Mouse (Mus musculus) adrenal gland, postnatal 25 days (tissue): Measurements from ENCODE around the gene Dgat2. TPM values are rescaled to one million over a fixed set of nuclear protein-coding genes. Genes with fewer than 3 reads are reported as not detected.

Source experiments
- DNase-seq: peaks from one replicate; pipeline ENCODE4 v3.0.0; 2021; ENCODE audit warnings: mixed read lengths
- long read RNA-seq: library from polyadenylated mRNA; stranded (forward); transcript quantifications from one replicate; pipeline ENCODE4 v2.0.0, GENCODE M21; 2021
- total RNA-seq: library from RNA; stranded (reverse); gene quantifications from 2 replicates; pipeline ENCODE4 v1.2.3, GENCODE M21; 2021

The Dgat2 gene
- 635 and 725 TPM in 2 replicates for total RNA-seq
- long read RNA-seq, transcript Dgat2-201 (8 exons, 2,262 nt): major isoform, 963 of 1,702 reads
- long read RNA-seq, partial matches to known transcripts: 644 of 1,702 reads
- long read RNA-seq, other reads (novel, unspliced or antisense): 95 of 1,702 reads

GRCm38 (mm10) chr7:99182432-99183172, at the start of gene Dgat2:
Dgat2 (minus strand) TSS chr7:99182719.
- DNase-seq: peak; percentile 92

- no peak for DNase-seq
Measured at GRCm38 (mm10) chr7:99230061-99230747, 47.7 kb upstream of the Dgat2 start.

GRCm38 (mm10) chr7:99229411-99229810, 46.9 kb upstream of the Dgat2 start:
- DNase-seq: peak; percentile 54

GRCm38 (mm10) chr7:99228825-99229224, 46.3 kb upstream of the Dgat2 start:
- no peak for DNase-seq

GRCm38 (mm10) chr7:99227267-99227666, 44.7 kb upstream of the Dgat2 start:
- DNase-seq: no peak

GRCm38 (mm10) chr7:99226662-99227061, 44.1 kb upstream of the Dgat2 start:
- DNase-seq: no peak

GRCm38 (mm10) chr7:99225421-99225820, 42.9 kb upstream of the Dgat2 start:
- DNase-seq: no peak

GRCm38 (mm10) chr7:99224648-99225190, 42.2 kb upstream of the Dgat2 start:
- no peak for DNase-seq

- no peak for DNase-seq
Measured at GRCm38 (mm10) chr7:99224225-99224624, 41.7 kb upstream of the Dgat2 start.

- DNase-seq: peak; percentile 29
Measured at GRCm38 (mm10) chr7:99217338-99218074, 35.0 kb upstream of the Dgat2 start.

GRCm38 (mm10) chr7:99215347-99215855, 32.9 kb upstream of the Dgat2 start:
- DNase-seq: peak; percentile 50

GRCm38 (mm10) chr7:99214621-99215185, 32.2 kb upstream of the Dgat2 start:
- no peak for DNase-seq

- no peak for DNase-seq
Measured at GRCm38 (mm10) chr7:99213686-99214085, 31.2 kb upstream of the Dgat2 start.

GRCm38 (mm10) chr7:99213056-99213455, 30.5 kb upstream of the Dgat2 start:
- DNase-seq: no peak

- DNase-seq: no peak
Measured at GRCm38 (mm10) chr7:99208704-99209103, 26.2 kb upstream of the Dgat2 start.

GRCm38 (mm10) chr7:99206364-99206763, 23.8 kb upstream of the Dgat2 start:
- no peak for DNase-seq

- no peak for DNase-seq
Measured at GRCm38 (mm10) chr7:99202163-99202562, 19.6 kb upstream of the Dgat2 start.

GRCm38 (mm10) chr7:99200290-99200689, 17.8 kb upstream of the Dgat2 start:
- no peak for DNase-seq

GRCm38 (mm10) chr7:99199451-99200175, 17.1 kb upstream of the Dgat2 start:
- DNase-seq: peak; percentile 27

- no peak for DNase-seq
Measured at GRCm38 (mm10) chr7:99198811-99199210, 16.3 kb upstream of the Dgat2 start.

GRCm38 (mm10) chr7:99194511-99194910, 12.0 kb upstream of the Dgat2 start:
- DNase-seq: no peak
